Mouse (Mus musculus): Measurements from ENCODE around the gene Rap1gap.

GRCm38 (mm10) chr4:137636597-137636996 lies 27.9 kb upstream of the Rap1gap start:
- TF ChIP-seq CEBPB (IDR thresholded peaks at IDR 0.05; ENCODE audit: insufficient read depth, poor library complexity, severe bottlenecking): no peak
- TF ChIP-seq TCF12 (IDR thresholded peaks at IDR 0.05; ENCODE audit: insufficient read depth, poor library complexity, severe bottlenecking): no peak
- TF ChIP-seq REST (IDR thresholded peaks at IDR 0.05; ENCODE audit: insufficient read depth, insufficient read length): no peak
- no peak for TF ChIP-seq MYOG (IDR thresholded peaks at IDR 0.05; ENCODE audit: control insufficient read depth in 1 of 3, insufficient read depth in 1 of 3, insufficient read length in 2 of 3, low read depth in 2 of 3)
- no peak for TF ChIP-seq USF1 (IDR thresholded peaks at IDR 0.05; ENCODE audit: low read depth)
- TF ChIP-seq MYOD1 (IDR thresholded peaks at IDR 0.05; ENCODE audit: control insufficient read depth in 1 of 3, insufficient read length in 2 of 3, low read depth in 2 of 3): no peak
- no peak for TF ChIP-seq POLR2AphosphoS2 (IDR thresholded peaks at IDR 0.05; ENCODE audit: insufficient read length, low read depth)
- no peak for TF ChIP-seq POLR2A (IDR thresholded peaks at IDR 0.05; ENCODE audit: insufficient read length, low read depth)
- no peak for TF ChIP-seq TCF3 (IDR thresholded peaks at IDR 0.05; ENCODE audit: insufficient read length, low read depth)
- TF ChIP-seq MAX (IDR thresholded peaks at IDR 0.05; ENCODE audit: low read depth): no peak
